29 mouse cellular contexts compared by ENCODE assay signal in the genomic region with DNA sequence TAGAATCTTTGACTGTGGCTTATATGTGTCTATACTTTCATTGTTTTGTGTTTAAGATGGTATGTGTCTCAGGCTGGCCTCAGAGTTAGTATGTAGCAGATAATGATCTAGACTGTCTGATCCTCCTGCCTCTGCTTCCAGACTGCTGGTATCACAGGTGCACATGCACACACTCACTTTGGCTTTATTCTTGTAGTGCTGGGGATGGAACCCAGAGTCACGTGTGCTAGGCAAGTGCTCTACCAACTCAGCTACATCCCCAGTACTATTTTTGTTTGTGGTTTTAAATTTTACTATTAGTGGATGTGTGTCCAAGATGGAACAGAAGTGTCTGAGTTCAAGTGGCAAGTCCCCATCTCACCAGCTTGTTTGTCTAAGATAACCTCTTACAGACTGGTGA.
"Had no signal": no experiment of that assay in that cellular context is flagged by ENCODE, and none has a peak within 500 bp of the region (broad histone marks: within the 10 kb centered on the region; RNA-seq: fewer than 3 reads in every experiment).

No protein-coding gene starts in this region.

- DNase-seq: left cerebral cortex, postnatal 4 days; liver; liver, embryonic 13.5 days; liver, postnatal 0 days; lung, adult 18-20 months; lung, adult 2 months; lung, embryonic 14.5 days; lung, postnatal 10 days; lung, postnatal 14 days; lung, postnatal 36 days; lung, postnatal 4 days; midbrain, embryonic 14.5 days had no signal

- H3K9me3 ChIP-seq: limb, embryonic 10.5 days; limb, embryonic 12.5 days; limb, embryonic 13.5 days; limb, embryonic 15.5 days; liver, embryonic 12.5 days; liver, embryonic 13.5 days; liver, embryonic 15.5 days; lung, embryonic 15.5 days; megakaryocyte, embryonic 14.5 days; midbrain, embryonic 10.5 days; midbrain, embryonic 12.5 days; midbrain, embryonic 13.5 days; midbrain, embryonic 15.5 days had no signal

- H3K4me3 ChIP-seq: left cerebral cortex, adult 2 months; limb, embryonic 10.5 days; limb, embryonic 12.5 days; limb, embryonic 13.5 days; limb, embryonic 15.5 days; liver, embryonic 12.5 days; liver, embryonic 13.5 days; liver, embryonic 15.5 days; lung, embryonic 15.5 days; megakaryocyte, embryonic 14.5 days; midbrain, embryonic 10.5 days; midbrain, embryonic 12.5 days; midbrain, embryonic 13.5 days; midbrain, embryonic 15.5 days had no signal

- H3K27me3 ChIP-seq: limb, embryonic 12.5 days; limb, embryonic 13.5 days; limb, embryonic 15.5 days; liver, embryonic 12.5 days; liver, embryonic 13.5 days; liver, embryonic 15.5 days; lung, embryonic 15.5 days; megakaryocyte, embryonic 14.5 days; midbrain, embryonic 12.5 days; midbrain, embryonic 13.5 days; midbrain, embryonic 15.5 days had no signal

- H3K27ac ChIP-seq: left cerebral cortex, adult 2 months; limb, embryonic 10.5 days; limb, embryonic 12.5 days; limb, embryonic 13.5 days; limb, embryonic 15.5 days; liver, embryonic 12.5 days; liver, embryonic 13.5 days; liver, embryonic 14.5 days; liver, embryonic 15.5 days; lung, embryonic 15.5 days; macrophage; midbrain, embryonic 10.5 days; midbrain, embryonic 12.5 days; midbrain, embryonic 13.5 days; midbrain, embryonic 15.5 days had no signal

- ATAC-seq: liver, embryonic 12.5 days had no signal

- H3K9ac ChIP-seq: limb, embryonic 12.5 days; limb, embryonic 13.5 days; limb, embryonic 15.5 days; liver, embryonic 12.5 days; liver, embryonic 13.5 days; liver, embryonic 14.5 days; liver, embryonic 15.5 days; liver, postnatal 0 days; lung, embryonic 14.5 days; lung, embryonic 15.5 days; midbrain, embryonic 12.5 days; midbrain, embryonic 13.5 days; midbrain, embryonic 15.5 days had no signal

- H3K4me1 ChIP-seq: limb, embryonic 10.5 days; limb, embryonic 12.5 days; limb, embryonic 13.5 days; limb, embryonic 15.5 days; lung, embryonic 15.5 days; midbrain, embryonic 10.5 days; midbrain, embryonic 12.5 days; midbrain, embryonic 13.5 days; midbrain, embryonic 15.5 days had no signal

- H3K4me2 ChIP-seq: limb, embryonic 12.5 days; limb, embryonic 13.5 days; limb, embryonic 15.5 days; liver, embryonic 11.5 days; liver, embryonic 12.5 days; liver, embryonic 13.5 days; liver, embryonic 15.5 days; lung, embryonic 14.5 days; lung, embryonic 15.5 days; midbrain, embryonic 11.5 days; midbrain, embryonic 12.5 days; midbrain, embryonic 13.5 days; midbrain, embryonic 15.5 days had no signal
